Mouse (Mus musculus): ENCODE data around the gene 1700012P22Rik. TPM values are rescaled to one million over a fixed set of nuclear protein-coding genes. Genes with fewer than 3 reads are reported as not detected.

The 1700012P22Rik gene
- total RNA-seq, 2 experiments from 2014 or later: not detected

Other genes with a start within 250 kb of the 1700012P22Rik start
- gene Oog2, start 248.1 kb downstream of the 1700012P22Rik start, total RNA-seq (2015; ENCODE audit: low replicate concordance): not detected in 2 replicates
- gene Oog2, start 248.1 kb downstream of the 1700012P22Rik start, total RNA-seq (2017; ENCODE audit: low replicate concordance): not detected in 2 replicates
- gene C87977, start 225.5 kb downstream of the 1700012P22Rik start, total RNA-seq (2015; ENCODE audit: low replicate concordance): not detected in 2 replicates
- not detected in 2 replicates for gene C87977, start 225.5 kb downstream of the 1700012P22Rik start, total RNA-seq (2017; ENCODE audit: low replicate concordance)
- gene Pramel5, start 158.3 kb downstream of the 1700012P22Rik start, total RNA-seq (2015; ENCODE audit: low replicate concordance): not detected in 2 replicates
- not detected in 2 replicates for gene Pramel5, start 158.3 kb downstream of the 1700012P22Rik start, total RNA-seq (2017; ENCODE audit: low replicate concordance)
- gene Gm13128, start 108.5 kb downstream of the 1700012P22Rik start, total RNA-seq (2015; ENCODE audit: low replicate concordance): not detected in 2 replicates
- not detected in 2 replicates for gene Gm13128, start 108.5 kb downstream of the 1700012P22Rik start, total RNA-seq (2017; ENCODE audit: low replicate concordance)
- not detected in 2 replicates for gene Gm13119, start 80.8 kb downstream of the 1700012P22Rik start, total RNA-seq (2015; ENCODE audit: low replicate concordance)
- not detected in 2 replicates for gene Gm13119, start 80.8 kb downstream of the 1700012P22Rik start, total RNA-seq (2017; ENCODE audit: low replicate concordance)
- not detected in 2 replicates for gene Pramef20, start 60.8 kb downstream of the 1700012P22Rik start, total RNA-seq (2015; ENCODE audit: low replicate concordance)
- gene Pramef20, start 60.8 kb downstream of the 1700012P22Rik start, total RNA-seq (2017; ENCODE audit: low replicate concordance): not detected in 2 replicates
- not detected in 2 replicates for gene Pramef12, start 30.3 kb downstream of the 1700012P22Rik start, total RNA-seq (2015; ENCODE audit: low replicate concordance)
- not detected in 2 replicates for gene Pramef12, start 30.3 kb downstream of the 1700012P22Rik start, total RNA-seq (2017; ENCODE audit: low replicate concordance)
- not detected in 2 replicates for gene Gm9944, start 14.5 kb upstream of the 1700012P22Rik start, total RNA-seq (2015; ENCODE audit: low replicate concordance)
- gene Gm9944, start 14.5 kb upstream of the 1700012P22Rik start, total RNA-seq (2017; ENCODE audit: low replicate concordance): not detected in 2 replicates
- gene Aadacl3, start 25.0 kb upstream of the 1700012P22Rik start, total RNA-seq (2015; ENCODE audit: low replicate concordance): not detected in 2 replicates
- not detected in 2 replicates for gene Aadacl3, start 25.0 kb upstream of the 1700012P22Rik start, total RNA-seq (2017; ENCODE audit: low replicate concordance)
- not detected in 2 replicates for gene 9430007A20Rik, start 81.0 kb upstream of the 1700012P22Rik start, total RNA-seq (2015; ENCODE audit: low replicate concordance)
- not detected in 2 replicates for gene 9430007A20Rik, start 81.0 kb upstream of the 1700012P22Rik start, total RNA-seq (2017; ENCODE audit: low replicate concordance)
- gene Gm13124, start 126.4 kb upstream of the 1700012P22Rik start, total RNA-seq (2015; ENCODE audit: low replicate concordance): not detected in 2 replicates
- gene Gm13124, start 126.4 kb upstream of the 1700012P22Rik start, total RNA-seq (2017; ENCODE audit: low replicate concordance): not detected in 2 replicates
- not detected in 2 replicates for gene Aadacl4, start 174.9 kb upstream of the 1700012P22Rik start, total RNA-seq (2015; ENCODE audit: low replicate concordance)
- gene Aadacl4, start 174.9 kb upstream of the 1700012P22Rik start, total RNA-seq (2017; ENCODE audit: low replicate concordance): not detected in 2 replicates
- not detected in 2 replicates for gene Gm436, start 247.6 kb upstream of the 1700012P22Rik start, total RNA-seq (2015; ENCODE audit: low replicate concordance)
- not detected in 2 replicates for gene Gm436, start 247.6 kb upstream of the 1700012P22Rik start, total RNA-seq (2017; ENCODE audit: low replicate concordance)

All from erythroblast, adult 5-6 weeks (primary cell).